Mouse (Mus musculus) CH12.LX (cell line): ENCODE data around the gene Hrg.

ENCODE experiments used
- CHD2 ChIP-seq: IDR thresholded peaks from 2 replicates; pipeline ENCODE4 v1.6.1; 2011; ENCODE audit warnings: low read length, improper control_type of control experiment
- CTCF ChIP-seq, 2 experiments: IDR thresholded peaks in 1 of 2; conservative IDR thresholded peaks in 1 of 2; 2 replicates each; pipeline ENCODE4 v1.5.1; 2011 to 2012; ENCODE audit warnings: low read depth in 2 of 2, low read length in 2 of 2, improper control_type of control experiment in 1 of 2, inconsistent platforms in 1 of 2, mild to moderate bottlenecking in 1 of 2, moderate library complexity in 1 of 2
- E2F4 ChIP-seq: IDR thresholded peaks from 2 replicates; pipeline ENCODE4 v1.6.1; 2011; ENCODE audit warnings: low read depth, low read length, improper control_type of control experiment; ENCODE audit not compliant: insufficient replicate concordance
- EP300 ChIP-seq: IDR thresholded peaks from 2 replicates; pipeline ENCODE4 v1.6.1; 2011; ENCODE audit warnings: low read length, improper control_type of control experiment
- MAX ChIP-seq: IDR thresholded peaks from 2 replicates; pipeline ENCODE4 v1.6.1; 2011; ENCODE audit warnings: low read length, improper control_type of control experiment
- POLR2A ChIP-seq: IDR thresholded peaks from 2 replicates; pipeline ENCODE4 v1.6.1; 2011; ENCODE audit warnings: low read depth, mild to moderate bottlenecking, improper control_type of control experiment, low read length

GRCm38 (mm10) chr16:22918664-22919312 is 32.1 kb upstream of the Hrg start:
- no peak for TF ChIP-seq POLR2A
- TF ChIP-seq CHD2, result no peak
- no peak for TF ChIP-seq MAX
- TF ChIP-seq EP300, result no peak
- no peak for TF ChIP-seq E2F4
- TF ChIP-seq CTCF (conservative IDR thresholded peaks at IDR 0.05 in 1 of 2, IDR thresholded peaks at IDR 0.05 in 1 of 2; ENCODE audit: low read depth in 2 of 2, low read length in 2 of 2), result no peak
